Mouse (Mus musculus) myocyte (in vitro differentiated cells): Measurements from ENCODE around the gene Sigirr.

ENCODE experiments used
- CEBPB ChIP-seq: IDR thresholded peaks from 2 replicates; pipeline ENCODE4 v1.6.1; 2011; ENCODE audit warnings: mild to moderate bottlenecking, moderate library complexity; ENCODE audit not compliant: poor library complexity, insufficient read depth, severe bottlenecking
- POLR2A ChIP-seq: IDR thresholded peaks from one replicate; pipeline ENCODE4 v1.6.1; 2011; ENCODE audit warnings: low read depth, mild to moderate bottlenecking, control low read depth, moderate library complexity; ENCODE audit not compliant: insufficient read length

DNA sequence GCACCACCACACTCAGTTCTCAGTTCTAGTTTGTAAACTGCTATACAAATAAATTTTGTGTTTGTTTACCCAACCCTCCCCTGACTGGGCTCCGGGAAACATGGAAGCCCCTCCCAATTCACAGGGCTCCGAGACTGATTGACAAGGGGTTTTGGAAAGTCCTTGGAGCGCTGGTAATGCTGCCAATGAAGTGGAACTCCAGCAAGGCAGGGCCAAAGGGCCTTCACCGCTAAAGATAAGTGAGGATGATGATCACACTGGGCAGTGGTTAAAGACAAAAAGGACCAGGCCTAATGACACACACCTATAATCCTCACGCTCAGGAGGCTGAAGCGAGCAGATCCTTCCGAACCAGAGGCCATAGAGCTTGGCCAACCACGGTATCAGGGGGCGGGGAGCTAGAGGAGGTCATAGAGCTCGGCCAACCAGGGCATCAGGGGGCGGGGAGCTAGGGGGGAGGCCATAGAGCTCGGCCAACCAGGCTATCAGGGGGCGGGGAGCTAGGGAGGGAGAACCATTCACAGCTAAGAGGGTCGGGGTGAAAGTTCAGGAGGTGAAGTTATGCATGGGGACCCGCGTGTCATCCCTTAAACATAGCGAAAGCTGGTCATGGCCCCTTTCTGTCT lies 49.2 kb downstream of the Sigirr start:
- TF ChIP-seq POLR2A (no peak), CEBPB (no peak)
